Mouse (Mus musculus): ENCODE data around the gene Slc9a3r1. TPM values are rescaled to one million over a fixed set of nuclear protein-coding genes. Genes with fewer than 3 reads are reported as not detected.

Slc9a3r1 gene
- polyA plus RNA-seq, 1 experiment from 2014 or later = 28.3 TPM

GRCm38 (mm10) chr11:115153088-115153487 lies 10.1 kb upstream of the Slc9a3r1 start:
- no peak for ATAC-seq (ENCODE audit: insufficient number of reproducible peaks, insufficient read depth, low FRiP score, low TSS enrichment, low read depth)
- 80% methylated on average over 9 of the region's 9 CpGs for WGBS
- no peak overlapping the region for H3K27ac ChIP-seq
- H3K9me3 ChIP-seq = peaks cover 3% of the 10 kb centered on the region; the same call in 1 of the 2 replicates
- peaks cover 24% of the 10 kb centered on the region for H3K4me1 ChIP-seq
- no peak overlapping the region for H3K4me3 ChIP-seq
- no peak overlapping the region for H3K9ac ChIP-seq
- no peaks in the 10 kb centered on the region for H3K36me3 ChIP-seq
- peaks cover 52% of the 10 kb centered on the region for H3K27me3 ChIP-seq
- H3K4me2 ChIP-seq = no peak overlapping the region

GRCm38 (mm10) chr11:115153699-115154292 lies 9.3 kb upstream of the Slc9a3r1 start:
- peak overlapping the region; percentile 37 for H3K4me3 ChIP-seq
- 1% methylated on average over 32 of the region's 35 CpGs for WGBS
- H3K4me2 ChIP-seq = peak overlapping the region; percentile 53
- 0 out of 2 replicates have a peak overlapping the region, but pooled peaks have one; percentile 33 for H3K9ac ChIP-seq
- 0 out of 2 replicates have a peak, but pooled peaks have one; percentile 39 for ATAC-seq (ENCODE audit: insufficient number of reproducible peaks, insufficient read depth, low FRiP score, low TSS enrichment, low read depth)
- peaks cover 52% of the 10 kb centered on the region for H3K27me3 ChIP-seq
- peaks cover 30% of the 10 kb centered on the region for H3K4me1 ChIP-seq
- peaks cover 3% of the 10 kb centered on the region; the same call in 1 of the 2 replicates for H3K9me3 ChIP-seq
- H3K36me3 ChIP-seq = no peaks in the 10 kb centered on the region
- no peak overlapping the region for H3K27ac ChIP-seq

- Histone ChIP-seq H3K4me3 (no peak overlapping the region), H3K9me3 (no peaks in the 10 kb centered on the region), H3K36me3 (no peaks in the 10 kb centered on the region), H3K4me1 (peaks cover 30% of the 10 kb centered on the region), H3K27me3 (peaks cover 55% of the 10 kb centered on the region), H3K4me2 (no peak overlapping the region), H3K27ac (no peak overlapping the region), H3K9ac (no peak overlapping the region)
- WGBS = 6% methylated on average over 5 of the region's 5 CpGs
- no peak for ATAC-seq (ENCODE audit: insufficient number of reproducible peaks, insufficient read depth, low FRiP score, low TSS enrichment, low read depth)
These were observed 8.0 kb upstream of the Slc9a3r1 start for GRCm38 (mm10) chr11:115155053-115155634.

GRCm38 (mm10) chr11:115157933-115158719 lies 5.0 kb upstream of the Slc9a3r1 start:
- peaks cover 30% of the 10 kb centered on the region for H3K4me1 ChIP-seq
- no peak overlapping the region for H3K4me2 ChIP-seq

GRCm38 (mm10) chr11:115160016-115160797 lies 2.9 kb upstream of the Slc9a3r1 start:
- Histone ChIP-seq H3K9me3 (no peaks in the 10 kb centered on the region), H3K4me1 (peaks cover 43% of the 10 kb centered on the region), H3K9ac (0 out of 2 replicates have a peak overlapping the region, but pooled peaks have one; percentile 21), H3K27ac (no peak overlapping the region), H3K4me3 (no peak overlapping the region), H3K27me3 (peaks cover 70% of the 10 kb centered on the region), H3K36me3 (no peaks in the 10 kb centered on the region), H3K4me2 (no peak overlapping the region)
- ATAC-seq (ENCODE audit: insufficient number of reproducible peaks, insufficient read depth, low FRiP score, low TSS enrichment, low read depth) = no peak
- 54% methylated on average over 11 of the region's 11 CpGs for WGBS

More at GRCm38 (mm10) chr11:115157933-115158719, 5.0 kb upstream of the Slc9a3r1 start:
- Histone ChIP-seq H3K9ac (no peak overlapping the region; the same call in 1 of the 2 replicates), H3K27ac (peak overlapping the region; percentile 33; the same call in 1 of the 2 replicates), H3K27me3 (peaks cover 70% of the 10 kb centered on the region), H3K9me3 (no peaks in the 10 kb centered on the region), H3K36me3 (no peaks in the 10 kb centered on the region), H3K4me3 (no peak overlapping the region)
- 27% methylated on average over 12 of the region's 12 CpGs for WGBS
- no peak for ATAC-seq (ENCODE audit: insufficient number of reproducible peaks, insufficient read depth, low FRiP score, low TSS enrichment, low read depth)

GRCm38 (mm10) chr11:115160883-115161577 lies 2.1 kb upstream of the Slc9a3r1 start:
- Histone ChIP-seq H3K27me3 (peaks cover 70% of the 10 kb centered on the region), H3K9me3 (no peaks in the 10 kb centered on the region), H3K4me3 (no peak overlapping the region), H3K9ac (no peak overlapping the region), H3K4me2 (no peak overlapping the region), H3K36me3 (no peaks in the 10 kb centered on the region), H3K4me1 (peaks cover 43% of the 10 kb centered on the region), H3K27ac (no peak overlapping the region)
- no peak for ATAC-seq (ENCODE audit: insufficient number of reproducible peaks, insufficient read depth, low FRiP score, low TSS enrichment, low read depth)
- 26% methylated on average over 10 of the region's 10 CpGs for WGBS

GRCm38 (mm10) chr11:115161578-115162204 lies 1.4 kb upstream of the Slc9a3r1 start:
- no peak overlapping the region for H3K4me3 ChIP-seq
- no peak overlapping the region for H3K27ac ChIP-seq
- H3K27me3 ChIP-seq = peaks cover 70% of the 10 kb centered on the region
- H3K4me2 ChIP-seq = no peak overlapping the region
- H3K9ac ChIP-seq = no peak overlapping the region
- H3K9me3 ChIP-seq = no peaks in the 10 kb centered on the region
- ATAC-seq (ENCODE audit: insufficient number of reproducible peaks, insufficient read depth, low FRiP score, low TSS enrichment, low read depth) = no peak
- no peaks in the 10 kb centered on the region for H3K36me3 ChIP-seq
- 63% methylated on average over 9 of the region's 9 CpGs for WGBS
- peaks cover 43% of the 10 kb centered on the region for H3K4me1 ChIP-seq

GRCm38 (mm10) chr11:115162205-115162601 lies 938 bp upstream of the Slc9a3r1 start:
- WGBS = 16% methylated on average over 9 of the region's 9 CpGs
- peak overlapping the region; percentile 90 for H3K4me2 ChIP-seq
- peak overlapping the region; percentile 51; the same call in 1 of the 2 replicates for H3K27ac ChIP-seq
- peaks cover 43% of the 10 kb centered on the region for H3K4me1 ChIP-seq
- no peaks in the 10 kb centered on the region for H3K36me3 ChIP-seq
- no peaks in the 10 kb centered on the region for H3K9me3 ChIP-seq
- H3K9ac ChIP-seq = no peak overlapping the region; the same call in 1 of the 2 replicates
- peak overlapping the region; percentile 59 for H3K4me3 ChIP-seq
- H3K27me3 ChIP-seq = peaks cover 69% of the 10 kb centered on the region
- no peak for ATAC-seq (ENCODE audit: insufficient number of reproducible peaks, insufficient read depth, low FRiP score, low TSS enrichment, low read depth)

- Histone ChIP-seq H3K9me3 (no peaks in the 10 kb centered on the region), H3K4me1 (peaks cover 31% of the 10 kb centered on the region), H3K4me3 (peak overlapping the region; percentile 59), H3K9ac (peak overlapping the region; percentile 62), H3K27ac (no peak overlapping the region), H3K36me3 (no peaks in the 10 kb centered on the region), H3K27me3 (peaks cover 79% of the 10 kb centered on the region), H3K4me2 (peak overlapping the region; percentile 90)
- peak; percentile 33; the same call in 1 of the 2 replicates for ATAC-seq (ENCODE audit: insufficient number of reproducible peaks, insufficient read depth, low FRiP score, low TSS enrichment, low read depth)
- under 1% methylated on average over 47 of the region's 47 CpGs for WGBS
These were observed 518 bp downstream of the Slc9a3r1 start for GRCm38 (mm10) chr11:115163568-115164150.

GRCm38 (mm10) chr11:115164341-115164975 lies 1.3 kb downstream of the Slc9a3r1 start:
- peaks cover 31% of the 10 kb centered on the region for H3K4me1 ChIP-seq
- H3K4me2 ChIP-seq = peak overlapping the region; percentile 90
- H3K9me3 ChIP-seq = no peaks in the 10 kb centered on the region
- ATAC-seq (ENCODE audit: insufficient number of reproducible peaks, insufficient read depth, low FRiP score, low TSS enrichment, low read depth) = no peak
- no peak overlapping the region for H3K27ac ChIP-seq
- H3K27me3 ChIP-seq = peaks cover 79% of the 10 kb centered on the region
- under 1% methylated on average over 14 of the region's 14 CpGs for whole genome bisulfite sequencing
- H3K36me3 ChIP-seq = no peaks in the 10 kb centered on the region
- H3K4me3 ChIP-seq = peak overlapping the region; percentile 59
- H3K9ac ChIP-seq = peak overlapping the region; percentile 62

Data from embryonic facial prominence, embryonic 13.5 days (tissue).